Mouse (Mus musculus): ENCODE results near the gene Prnd.

- TF ChIP-seq CTCF (IDR thresholded peaks at IDR 0.05; ENCODE audit: low read depth, low read length): no peak
- TF ChIP-seq POLR2A (IDR thresholded peaks at IDR 0.05; ENCODE audit: insufficient read depth, low read length): no peak
- no peak for TF ChIP-seq EP300 (IDR thresholded peaks at IDR 0.05; ENCODE audit: insufficient read depth, low read depth, low read length)
Observed at GRCm38 (mm10) chr2:131994971-131995370, 44.3 kb downstream of the Prnd start.

All from ES-Bruce4 (cell line).